Mouse (Mus musculus): Measurements from ENCODE around the gene Slc7a8. TPM values are rescaled to one million over a fixed set of nuclear protein-coding genes. Genes with fewer than 3 reads are reported as not detected.

The Slc7a8 gene
- polyA plus RNA-seq, 1 experiment: 2.0 TPM

GRCm38 (mm10) chr14:54746038-54746437, 35.7 kb downstream of the Slc7a8 start:
- no peak overlapping the region for H3K4me3 ChIP-seq (ENCODE audit: insufficient read depth, low read length)
- H3K4me1 ChIP-seq (ENCODE audit: control insufficient read depth, insufficient read depth, low read length): no peaks in the 10 kb centered on the region
- H3K27ac ChIP-seq (ENCODE audit: insufficient read depth, low read length): no peak overlapping the region
- TF ChIP-seq CTCF (IDR thresholded peaks at IDR 0.05; ENCODE audit: borderline replicate concordance, insufficient read depth, low read length) (no peak), POLR2A (IDR thresholded peaks at IDR 0.05; ENCODE audit: low read depth, low read length) (no peak)

DNA sequence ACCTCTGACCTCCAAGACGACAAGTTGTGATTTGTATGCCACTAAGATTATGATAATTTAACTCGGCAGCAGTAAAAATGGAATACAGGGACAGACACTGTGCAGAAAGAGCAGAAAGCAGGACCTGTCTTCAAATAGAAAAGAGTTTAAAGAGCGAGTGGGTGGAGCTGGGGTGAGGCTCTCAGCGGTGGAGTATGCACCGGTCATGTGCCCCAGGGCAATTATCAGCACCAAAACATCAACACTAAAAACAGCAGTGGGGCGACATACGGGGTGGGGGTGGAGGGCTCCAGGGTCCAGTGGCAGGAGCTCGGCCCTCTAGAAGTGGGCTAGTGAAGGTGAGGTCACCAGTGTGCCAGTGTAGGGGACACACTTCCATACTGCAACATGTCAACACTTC, 37.3 kb downstream of the Slc7a8 start:
- Histone ChIP-seq H3K27ac (ENCODE audit: insufficient read depth, low read length) (no peak overlapping the region), H3K4me1 (ENCODE audit: control insufficient read depth, insufficient read depth, low read length) (no peaks in the 10 kb centered on the region), H3K4me3 (ENCODE audit: insufficient read depth, low read length) (no peak overlapping the region)
- no peak for TF ChIP-seq CTCF (IDR thresholded peaks at IDR 0.05; ENCODE audit: borderline replicate concordance, insufficient read depth, low read length)
- no peak for TF ChIP-seq POLR2A (IDR thresholded peaks at IDR 0.05; ENCODE audit: low read depth, low read length)

GRCm38 (mm10) chr14:54742375-54742774, 39.4 kb downstream of the Slc7a8 start:
- Histone ChIP-seq H3K4me3 (ENCODE audit: insufficient read depth, low read length) (no peak overlapping the region), H3K27ac (ENCODE audit: insufficient read depth, low read length) (no peak overlapping the region), H3K4me1 (ENCODE audit: control insufficient read depth, insufficient read depth, low read length) (no peaks in the 10 kb centered on the region)
- TF ChIP-seq CTCF (IDR thresholded peaks at IDR 0.05; ENCODE audit: borderline replicate concordance, insufficient read depth, low read length): no peak

DNA sequence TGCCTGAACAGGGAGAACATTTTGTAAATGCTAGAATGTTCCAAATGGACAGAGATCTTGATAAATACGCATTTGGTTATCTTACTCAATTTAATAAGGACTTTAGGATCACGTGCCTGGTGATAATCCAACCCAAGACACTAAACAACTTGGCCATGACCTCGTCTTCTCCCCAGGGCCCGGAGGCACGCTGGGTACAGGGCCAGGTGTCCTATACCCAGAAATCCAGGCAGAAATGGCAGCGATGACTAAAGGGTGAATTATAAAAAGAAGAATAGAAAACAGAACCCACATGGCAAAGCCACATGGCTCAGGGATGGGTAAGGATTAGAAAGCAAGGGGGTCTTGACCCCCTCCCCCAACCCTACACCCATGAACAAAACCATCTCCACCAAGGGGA, 40.0 kb downstream of the Slc7a8 start:
- no peak overlapping the region for H3K4me3 ChIP-seq (ENCODE audit: insufficient read depth, low read length)
- H3K27ac ChIP-seq (ENCODE audit: insufficient read depth, low read length): no peak overlapping the region
- no peak for TF ChIP-seq CTCF (IDR thresholded peaks at IDR 0.05; ENCODE audit: borderline replicate concordance, insufficient read depth, low read length)
- TF ChIP-seq POLR2A (IDR thresholded peaks at IDR 0.05; ENCODE audit: low read depth, low read length): no peak

GRCm38 (mm10) chr14:54737634-54738033, 44.1 kb downstream of the Slc7a8 start:
- Histone ChIP-seq H3K27ac (ENCODE audit: insufficient read depth, low read length) (no peak overlapping the region), H3K4me3 (ENCODE audit: insufficient read depth, low read length) (no peak overlapping the region), H3K4me1 (ENCODE audit: control insufficient read depth, insufficient read depth, low read length) (no peaks in the 10 kb centered on the region)
- no peak for TF ChIP-seq CTCF (IDR thresholded peaks at IDR 0.05; ENCODE audit: borderline replicate concordance, insufficient read depth, low read length)
- TF ChIP-seq POLR2A (IDR thresholded peaks at IDR 0.05; ENCODE audit: low read depth, low read length): no peak

More for the DNA sequence above, 40.0 kb downstream of the Slc7a8 start:
- no peaks in the 10 kb centered on the region for H3K4me1 ChIP-seq (ENCODE audit: control insufficient read depth, insufficient read depth, low read length)

GRCm38 (mm10) chr14:54736555-54737552, 44.9 kb downstream of the Slc7a8 start:
- TF ChIP-seq POLR2A (IDR thresholded peaks at IDR 0.05; ENCODE audit: low read depth, low read length) (no peak), CTCF (IDR thresholded peaks at IDR 0.05; ENCODE audit: borderline replicate concordance, insufficient read depth, low read length) (no peak)
- H3K4me3 ChIP-seq (ENCODE audit: insufficient read depth, low read length): no peak overlapping the region

DNA sequence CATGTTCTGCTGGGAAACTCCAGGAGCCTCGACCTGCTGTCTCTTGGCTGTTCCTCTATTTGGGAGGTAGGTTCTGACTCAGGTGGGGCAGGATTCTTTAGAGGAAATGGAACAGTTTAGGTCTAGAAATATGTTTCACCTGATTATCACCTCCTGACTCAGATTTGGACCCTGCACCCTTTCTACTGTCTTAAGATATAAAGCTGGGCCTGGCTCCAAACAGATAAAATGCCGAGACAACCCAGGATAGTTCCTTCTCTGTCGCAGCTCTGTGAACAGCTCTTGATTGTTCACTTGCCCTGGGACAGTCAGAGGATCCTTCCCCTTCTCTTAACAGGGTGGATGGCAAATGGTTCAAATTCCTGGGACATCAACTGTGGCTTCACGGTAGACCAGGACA, 46.5 kb downstream of the Slc7a8 start:
- H3K27ac ChIP-seq (ENCODE audit: insufficient read depth, low read length): no peak overlapping the region
- no peak overlapping the region for H3K4me3 ChIP-seq (ENCODE audit: insufficient read depth, low read length)
- H3K4me1 ChIP-seq (ENCODE audit: control insufficient read depth, insufficient read depth, low read length): no peaks in the 10 kb centered on the region
- TF ChIP-seq CTCF (IDR thresholded peaks at IDR 0.05; ENCODE audit: borderline replicate concordance, insufficient read depth, low read length) (no peak), POLR2A (IDR thresholded peaks at IDR 0.05; ENCODE audit: low read depth, low read length) (no peak)

More at GRCm38 (mm10) chr14:54736555-54737552, 44.9 kb downstream of the Slc7a8 start:
- no peaks in the 10 kb centered on the region for H3K4me1 ChIP-seq (ENCODE audit: control insufficient read depth, insufficient read depth, low read length)
- no peak overlapping the region for H3K27ac ChIP-seq (ENCODE audit: insufficient read depth, low read length)

DNA sequence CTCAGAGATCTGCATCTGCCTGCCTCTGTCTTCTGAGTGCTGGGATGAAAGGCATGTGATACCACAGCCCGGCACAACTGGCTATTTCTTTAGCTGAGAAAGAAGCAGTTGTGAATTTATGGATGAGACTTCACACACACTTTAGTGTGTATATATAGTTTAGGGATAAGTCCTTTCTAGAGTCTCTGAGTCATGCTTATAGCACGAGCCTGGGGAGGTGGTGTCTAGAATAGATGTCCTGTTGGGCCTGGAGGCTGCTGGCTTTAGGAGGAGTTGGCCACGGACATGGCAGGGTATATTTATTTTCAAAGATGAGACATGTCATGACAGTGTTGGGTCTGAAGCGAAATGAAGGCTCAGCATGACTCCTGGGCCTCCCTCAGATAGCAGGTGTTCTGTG, 47.7 kb downstream of the Slc7a8 start:
- TF ChIP-seq POLR2A (IDR thresholded peaks at IDR 0.05; ENCODE audit: low read depth, low read length) (no peak), CTCF (IDR thresholded peaks at IDR 0.05; ENCODE audit: borderline replicate concordance, insufficient read depth, low read length) (no peak)
- H3K4me1 ChIP-seq (ENCODE audit: control insufficient read depth, insufficient read depth, low read length): no peaks in the 10 kb centered on the region
- H3K27ac ChIP-seq (ENCODE audit: insufficient read depth, low read length): no peak overlapping the region
- no peak overlapping the region for H3K4me3 ChIP-seq (ENCODE audit: insufficient read depth, low read length)

DNA sequence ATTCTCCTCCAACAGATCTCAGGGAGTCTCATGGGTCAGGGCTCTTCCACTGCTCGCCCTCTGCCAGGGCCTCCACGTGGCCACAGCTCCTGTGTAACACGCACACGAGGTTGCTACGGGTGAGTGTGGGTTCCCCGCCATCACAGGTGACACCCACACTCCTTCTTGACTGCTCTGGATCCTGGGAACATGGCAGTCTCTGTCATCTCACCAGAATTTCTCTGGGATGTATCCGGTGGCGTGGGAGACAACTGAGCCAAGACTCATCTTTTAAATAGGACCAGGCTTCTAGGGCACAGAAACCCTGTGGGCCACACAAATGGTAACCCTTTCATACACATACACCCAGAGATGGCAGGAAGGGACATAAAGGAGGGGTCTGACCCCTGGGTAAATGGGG, 49.5 kb downstream of the Slc7a8 start:
- no peak overlapping the region for H3K27ac ChIP-seq (ENCODE audit: insufficient read depth, low read length)

DNA sequence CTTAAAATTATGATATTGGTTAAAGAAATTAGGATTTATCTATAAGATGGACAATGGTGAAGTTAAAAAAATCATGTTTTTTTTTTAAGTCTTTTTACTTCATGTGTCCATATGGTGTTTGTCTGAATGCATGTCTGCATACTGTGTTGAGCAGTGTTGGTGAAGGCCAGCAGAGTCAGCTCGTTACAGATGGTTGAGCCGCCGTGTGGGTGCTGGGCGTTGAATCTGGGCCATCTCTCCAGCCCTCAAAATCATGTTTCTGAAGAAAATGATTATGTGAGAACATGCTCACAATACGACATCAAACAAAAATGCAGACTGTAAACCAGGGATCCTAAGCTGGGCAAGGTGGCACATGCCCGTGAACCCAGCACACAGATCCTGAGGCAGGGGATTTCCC, 51.4 kb downstream of the Slc7a8 start:
- Histone ChIP-seq H3K4me1 (ENCODE audit: control insufficient read depth, insufficient read depth, low read length) (no peaks in the 10 kb centered on the region), H3K27ac (ENCODE audit: insufficient read depth, low read length) (no peak overlapping the region), H3K4me3 (ENCODE audit: insufficient read depth, low read length) (no peak overlapping the region)
- TF ChIP-seq CTCF (IDR thresholded peaks at IDR 0.05; ENCODE audit: borderline replicate concordance, insufficient read depth, low read length): no peak
- no peak for TF ChIP-seq POLR2A (IDR thresholded peaks at IDR 0.05; ENCODE audit: low read depth, low read length)

More for the DNA sequence above, 49.5 kb downstream of the Slc7a8 start:
- Histone ChIP-seq H3K4me3 (ENCODE audit: insufficient read depth, low read length) (no peak overlapping the region), H3K4me1 (ENCODE audit: control insufficient read depth, insufficient read depth, low read length) (no peaks in the 10 kb centered on the region)
- no peak for TF ChIP-seq POLR2A (IDR thresholded peaks at IDR 0.05; ENCODE audit: low read depth, low read length)
